Mouse (Mus musculus) limb, embryonic 14.5 days (tissue): ENCODE measurements around the gene Mturn. TPM values are rescaled to one million over a fixed set of nuclear protein-coding genes. Genes with fewer than 3 reads are reported as not detected.

Experiments
- ATAC-seq: fragments of 200-750 bp; cut with Nextera tagmentation; 2 replicates; pipeline ENCODE4 v1.8.0; 2017; ENCODE audit warnings: low read depth, moderate number of reproducible peaks, moderate TSS enrichment; ENCODE audit not compliant: low FRiP score
- DNase-seq: peaks from one replicate; pipeline ENCODE4 v3.0.0-alpha.2; 2015; ENCODE audit warnings: low spot score
- H3K27ac ChIP-seq: fragments of 300-500 bp; sonication (generic); replicated peaks from 2 replicates; pipeline ENCODE4 v1.5.1; 2014; ENCODE audit warnings: low read depth, mild to moderate bottlenecking, low read length, moderate library complexity, mixed read lengths
- H3K27me3 ChIP-seq: fragments of 300-500 bp; sonication (generic); 2 replicates; pipeline ENCODE4 v1.6.1; 2014; ENCODE audit warnings: low read length, mixed read lengths; ENCODE audit not compliant: control insufficient read depth, insufficient read depth
- H3K36me3 ChIP-seq: fragments of 300-500 bp; sonication (generic); 2 replicates; pipeline ENCODE4 v1.6.1; 2014; ENCODE audit warnings: mild to moderate bottlenecking, low read length, moderate library complexity, mixed read lengths; ENCODE audit not compliant: control insufficient read depth, insufficient read depth
- H3K4me1 ChIP-seq: fragments of 300-500 bp; sonication (generic); 2 replicates; pipeline ENCODE4 v1.6.1; 2014; ENCODE audit warnings: antibody characterized with exemption, low read length, mixed read lengths; ENCODE audit not compliant: control insufficient read depth, insufficient read depth
- H3K4me2 ChIP-seq: fragments of 300-500 bp; sonication (generic); replicated peaks from 2 replicates; pipeline ENCODE4 v1.6.1; 2014; ENCODE audit warnings: low read depth, mild to moderate bottlenecking, low read length, moderate library complexity; ENCODE audit not compliant: severe bottlenecking
- H3K4me3 ChIP-seq: fragments of 300-500 bp; sonication (generic); replicated peaks from 2 replicates; pipeline ENCODE4 v1.5.1; 2014; ENCODE audit warnings: low read length
- H3K9ac ChIP-seq: fragments of 300-500 bp; sonication (generic); 2 replicates; pipeline ENCODE4 v1.6.1; 2014; ENCODE audit warnings: mild to moderate bottlenecking, low read depth, low read length, moderate library complexity; ENCODE audit not compliant: severe bottlenecking
- H3K9me3 ChIP-seq: fragments of 300-500 bp; sonication (generic); 2 replicates; pipeline ENCODE4 v1.6.1; 2016; ENCODE audit warnings: low read length; ENCODE audit not compliant: control insufficient read depth
- POLR2A ChIP-seq: fragments of 200-500 bp; IDR thresholded peaks from 2 replicates; pipeline ENCODE4 v1.8.0; 2012; ENCODE audit warnings: inconsistent platforms, mild to moderate bottlenecking, moderate library complexity, borderline replicate concordance; ENCODE audit not compliant: insufficient read depth, insufficient read length; ENCODE audit errors: extremely low read depth
- WGBS: fragments of 180-500 bp; shearing (Covaris S2); extraction: QIAGEN DNeasy Blood & Tissue Kit; methylation state at CpG from one replicate; pipeline ENCODE4 v1.1.7; 2014; 5-methylcytosine and 5-hydroxymethylcytosine counted together
- polyA plus RNA-seq, 2 experiments: library from polyadenylated mRNA; depleted of rRNA in 1 of 2; stranded (reverse) in 1 of 2; unstranded in 1 of 2; fragments of >200 nt; fragmentation: Nextera tagmentation in 1 of 2; extraction: Ambion mirVana in 1 of 2; gene quantifications; 2 replicates each; pipeline versions ENCODE4 v1.2.1 to v1.2.3; 2012 to 2014

Mturn gene
- polyA plus RNA-seq, 2 experiments, result 9.3 to 13.0 TPM

- no peak overlapping the region for H3K27ac ChIP-seq
- no peak for DNase-seq
Measured at GRCm38 (mm10) chr6:54752076-54752475, 70.7 kb downstream of the Mturn start.

More at GRCm38 (mm10) chr6:54752076-54752475, 70.7 kb downstream of the Mturn start:
- Histone ChIP-seq H3K9me3 (no peaks in the 10 kb centered on the region), H3K9ac (no peak overlapping the region), H3K27me3 (no peaks in the 10 kb centered on the region), H3K4me3 (no peak overlapping the region), H3K4me1 (no peaks in the 10 kb centered on the region), H3K36me3 (no peaks in the 10 kb centered on the region), H3K4me2 (no peak overlapping the region)
- 52% methylated on average over 3 of the region's 3 CpGs for WGBS
- ATAC-seq, result no peak
- TF ChIP-seq POLR2A, result no peak

Other genes with a start within 250 kb of the Mturn start
- gene Scrn1, start 115.1 kb upstream of the Mturn start, polyA plus RNA-seq (2012; rRNA removed), result 6.3 and 8.9 TPM in 2 replicates
- 8.0 and 9.6 TPM in 2 replicates for gene Scrn1, start 115.1 kb upstream of the Mturn start, polyA plus RNA-seq (2014; fragmentation: Nextera tagmentation; extraction: Ambion mirVana)
- 12.6 and 15.5 TPM in 2 replicates for gene Plekha8, start 86.5 kb upstream of the Mturn start, polyA plus RNA-seq (2012; rRNA removed)
- 14.0 and 15.5 TPM in 2 replicates for gene Plekha8, start 86.5 kb upstream of the Mturn start, polyA plus RNA-seq (2014; fragmentation: Nextera tagmentation; extraction: Ambion mirVana)
- gene Fkbp14, start 84.3 kb upstream of the Mturn start, polyA plus RNA-seq (2012; rRNA removed), result 57.0 and 59.1 TPM in 2 replicates
- 59.6 and 71.0 TPM in 2 replicates for gene Fkbp14, start 84.3 kb upstream of the Mturn start, polyA plus RNA-seq (2014; fragmentation: Nextera tagmentation; extraction: Ambion mirVana)
- gene Znrf2, start 135.3 kb downstream of the Mturn start, polyA plus RNA-seq (2012; rRNA removed), result 5.7 and 6.3 TPM in 2 replicates
- 5.3 and 5.5 TPM in 2 replicates for gene Znrf2, start 135.3 kb downstream of the Mturn start, polyA plus RNA-seq (2014; fragmentation: Nextera tagmentation; extraction: Ambion mirVana)